Mouse (Mus musculus) lung, postnatal 0 days (tissue): ENCODE data around the gene Trp53bp1.

Experiments used
- CTCF ChIP-seq: IDR thresholded peaks from 2 replicates; pipeline ENCODE4 v1.5.1; 2016; ENCODE audit warnings: antibody characterized with exemption, mild to moderate bottlenecking
- EP300 ChIP-seq: IDR thresholded peaks from 2 replicates; pipeline ENCODE4 v1.6.1; 2016; ENCODE audit warnings: antibody characterized with exemption, mild to moderate bottlenecking, control low read depth

DNA sequence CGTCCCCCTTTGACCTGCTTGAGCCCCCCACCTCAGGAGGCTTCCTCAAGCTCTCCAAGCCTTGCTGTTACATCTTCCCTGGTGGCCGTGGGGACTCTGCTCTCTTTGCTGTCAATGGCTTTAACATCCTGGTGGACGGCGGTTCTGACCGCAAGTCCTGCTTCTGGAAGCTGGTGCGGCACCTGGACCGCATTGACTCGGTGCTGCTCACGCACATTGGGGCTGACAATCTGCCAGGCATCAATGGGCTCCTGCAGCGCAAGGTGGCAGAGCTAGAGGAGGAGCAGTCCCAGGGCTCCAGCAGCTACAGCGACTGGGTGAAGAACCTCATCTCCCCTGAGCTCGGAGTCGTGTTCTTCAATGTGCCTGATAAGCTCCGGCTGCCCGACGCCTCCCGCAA, 28.3 kb upstream of the Trp53bp1 start:
- no peak for TF ChIP-seq EP300
- no peak for TF ChIP-seq CTCF
